Mouse (Mus musculus) embryonic facial prominence, embryonic 14.5 days (tissue): ENCODE data around the gene Sec1. TPM values are rescaled to one million over a fixed set of nuclear protein-coding genes. Genes with fewer than 3 reads are reported as not detected.

ENCODE experiments used
- ATAC-seq: fragments of 200-750 bp; cut with Nextera tagmentation; 2 replicates; pipeline ENCODE4 v1.8.0; 2017; ENCODE audit warnings: low read depth, moderate number of reproducible peaks, moderate TSS enrichment
- DNase-seq: peaks from one replicate; pipeline ENCODE4 v3.0.0-alpha.2; 2015; ENCODE audit warnings: low spot score
- H3K27ac ChIP-seq: fragments of 300-500 bp; sonication (generic); replicated peaks from 2 replicates; pipeline ENCODE4 v1.5.1; 2014; ENCODE audit warnings: low read depth, mild to moderate bottlenecking, low read length, moderate library complexity
- H3K27me3 ChIP-seq: fragments of 300-500 bp; sonication (generic); replicated peaks from 2 replicates; pipeline ENCODE4 v1.6.1; 2014; ENCODE audit warnings: low read length; ENCODE audit not compliant: control insufficient read depth, insufficient read depth
- H3K36me3 ChIP-seq: fragments of 300-500 bp; sonication (generic); 2 replicates; pipeline ENCODE4 v1.6.1; 2014; ENCODE audit warnings: low read length, mixed read lengths; ENCODE audit not compliant: control insufficient read depth, insufficient read depth
- H3K4me1 ChIP-seq: fragments of 300-500 bp; sonication (generic); 2 replicates; pipeline ENCODE4 v1.6.1; 2014; ENCODE audit warnings: antibody characterized with exemption, low read length; ENCODE audit not compliant: control insufficient read depth, insufficient read depth
- H3K4me2 ChIP-seq: fragments of 300-500 bp; sonication (generic); 2 replicates; pipeline ENCODE4 v1.6.1; 2014; ENCODE audit warnings: low read depth, mild to moderate bottlenecking, low read length, moderate library complexity, mixed read lengths
- H3K4me3 ChIP-seq: fragments of 300-500 bp; sonication (generic); 2 replicates; pipeline ENCODE4 v1.5.1; 2014; ENCODE audit warnings: low read depth, mild to moderate bottlenecking, low read length
- H3K9ac ChIP-seq: fragments of 300-500 bp; sonication (generic); 2 replicates; pipeline ENCODE4 v1.6.1; 2014; ENCODE audit warnings: low read depth, mild to moderate bottlenecking, low read length, moderate library complexity, mixed read lengths
- H3K9me3 ChIP-seq: fragments of 300-500 bp; sonication (generic); 2 replicates; pipeline ENCODE4 v1.6.1; 2016; ENCODE audit warnings: low read length; ENCODE audit not compliant: control insufficient read depth
- WGBS: fragments of 180-500 bp; shearing (Covaris S2); extraction: QIAGEN DNeasy Blood & Tissue Kit; methylation state at CpG from one replicate; pipeline ENCODE4 v1.1.7; 2014; 5-methylcytosine and 5-hydroxymethylcytosine counted together
- polyA plus RNA-seq: library from polyadenylated mRNA; unstranded; fragments of >200 nt; fragmentation: Nextera tagmentation; extraction: Ambion mirVana; gene quantifications from 2 replicates; pipeline ENCODE4 v1.2.1, GENCODE M21; 2014

The Sec1 gene
- polyA plus RNA-seq, 1 experiment from 2014 or later, result 2.1 TPM

- Histone ChIP-seq H3K9ac (no peak overlapping the region), H3K4me3 (no peak overlapping the region), H3K27ac (no peak overlapping the region), H3K4me1 (peaks cover 7% of the 10 kb centered on the region; the same call in 1 of the 2 replicates), H3K27me3 (peaks cover 9% of the 10 kb centered on the region; the same call in 1 of the 2 replicates), H3K36me3 (no peaks in the 10 kb centered on the region), H3K9me3 (no peaks in the 10 kb centered on the region), H3K4me2 (no peak overlapping the region)
- WGBS, result 73% methylated on average over 23 of the region's 23 CpGs
- DNase-seq, result no peak
- no peak for ATAC-seq
Measured at GRCm38 (mm10) chr7:45630064-45630907, 63.9 kb downstream of the Sec1 start.

- Histone ChIP-seq H3K4me2 (peak overlapping the region; percentile 98), H3K4me1 (peaks cover 7% of the 10 kb centered on the region; the same call in 1 of the 2 replicates), H3K27me3 (peaks cover 9% of the 10 kb centered on the region; the same call in 1 of the 2 replicates), H3K9me3 (no peaks in the 10 kb centered on the region), H3K36me3 (no peaks in the 10 kb centered on the region), H3K4me3 (peak overlapping the region; percentile 66), H3K9ac (peak overlapping the region; percentile 87), H3K27ac (peak overlapping the region; percentile 76)
- DNase-seq (peak; percentile 93), ATAC-seq (peak; percentile 91)
- WGBS, result 1% methylated on average over 69 of the region's 105 CpGs
Measured at GRCm38 (mm10) chr7:45628364-45629294, 65.6 kb downstream of the Sec1 start.

Other genes with a start within 250 kb of the Sec1 start
- 4,260 and 4,697 TPM in 2 replicates for gene Ftl1, start 234.5 kb downstream of the Sec1 start, polyA plus RNA-seq
- 120 and 132 TPM in 2 replicates for gene Bax, start 227.5 kb downstream of the Sec1 start, polyA plus RNA-seq
- gene Tulp2, start 212.5 kb downstream of the Sec1 start, polyA plus RNA-seq, result 1.2 and 1.5 TPM in 2 replicates
- gene Gm45808, start 207.6 kb downstream of the Sec1 start, polyA plus RNA-seq, result not detected in 2 replicates
- gene Dhdh, start 205.6 kb downstream of the Sec1 start, polyA plus RNA-seq, result 2.5 and 3.2 TPM in 2 replicates
- 209 and 236 TPM in 2 replicates for gene Nucb1, start 184.0 kb downstream of the Sec1 start, polyA plus RNA-seq
- gene Ppp1r15a, start 168.1 kb downstream of the Sec1 start, polyA plus RNA-seq, result 20.7 and 21.9 TPM in 2 replicates
- gene Plekha4, start 168.1 kb downstream of the Sec1 start, polyA plus RNA-seq, result 6.8 and 7.3 TPM in 2 replicates
- 0.77 and 1.0 TPM in 2 replicates for gene Hsd17b14, start 139.5 kb downstream of the Sec1 start, polyA plus RNA-seq
- 50.1 and 51.0 TPM in 2 replicates for gene Bcat2, start 124.2 kb downstream of the Sec1 start, polyA plus RNA-seq
- 0.45 and 1.0 TPM in 2 replicates for gene Fgf21, start 78.9 kb downstream of the Sec1 start, polyA plus RNA-seq
- gene Fut1, start 77.1 kb downstream of the Sec1 start, polyA plus RNA-seq, result 1.3 and 2.1 TPM in 2 replicates
- gene Izumo1, start 72.6 kb downstream of the Sec1 start, polyA plus RNA-seq, result 0.19 and 0.30 TPM in 2 replicates
- gene Rasip1, start 66.9 kb downstream of the Sec1 start, polyA plus RNA-seq, result 10.4 and 11.1 TPM in 2 replicates
- gene Mamstr, start 54.4 kb downstream of the Sec1 start, polyA plus RNA-seq, result 23.3 and 28.8 TPM in 2 replicates
- 1.9 and 2.2 TPM in 2 replicates for gene Fut2, start 28.0 kb downstream of the Sec1 start, polyA plus RNA-seq
- 3.4 and 3.7 TPM in 2 replicates for gene Ntn5, start 10.4 kb downstream of the Sec1 start, polyA plus RNA-seq
- gene Car11, start 5.4 kb upstream of the Sec1 start, polyA plus RNA-seq, result 7.9 and 8.9 TPM in 2 replicates
- 3.4 and 4.7 TPM in 2 replicates for gene Dbp, start 10.7 kb upstream of the Sec1 start, polyA plus RNA-seq
- 1,174 and 1,204 TPM in 2 replicates for gene Rpl18, start 21.1 kb upstream of the Sec1 start, polyA plus RNA-seq
- gene Sphk2, start 23.6 kb upstream of the Sec1 start, polyA plus RNA-seq, result 24.0 and 25.6 TPM in 2 replicates
- gene Fam83e, start 26.8 kb upstream of the Sec1 start, polyA plus RNA-seq, result 0.36 and 0.39 TPM in 2 replicates
- not detected in 2 replicates for gene Spaca4, start 31.4 kb upstream of the Sec1 start, polyA plus RNA-seq
- gene Lmtk3, start 89.3 kb upstream of the Sec1 start, polyA plus RNA-seq, result 0.67 and 1.5 TPM in 2 replicates
- 14.2 and 16.3 TPM in 2 replicates for gene Sult2b1, start 90.3 kb upstream of the Sec1 start, polyA plus RNA-seq
- gene Cyth2, start 120.2 kb upstream of the Sec1 start, polyA plus RNA-seq, result 96.4 and 106 TPM in 2 replicates
- 1.4 and 2.2 TPM in 2 replicates for gene Kcnj14, start 130.4 kb upstream of the Sec1 start, polyA plus RNA-seq
- 53.9 and 60.5 TPM in 2 replicates for gene Grwd1, start 136.5 kb upstream of the Sec1 start, polyA plus RNA-seq
- gene Kdelr1, start 178.4 kb upstream of the Sec1 start, polyA plus RNA-seq, result 147 and 155 TPM in 2 replicates
- 0.63 and 1.0 TPM in 2 replicates for gene Grin2d, start 184.0 kb upstream of the Sec1 start, polyA plus RNA-seq
- 0.68 and 0.87 TPM in 2 replicates for gene Syngr4, start 202.3 kb upstream of the Sec1 start, polyA plus RNA-seq
- gene Tmem143, start 202.5 kb upstream of the Sec1 start, polyA plus RNA-seq, result 3.9 and 5.8 TPM in 2 replicates
- 298 and 316 TPM in 2 replicates for gene Emp3, start 227.0 kb upstream of the Sec1 start, polyA plus RNA-seq
- gene Ccdc114, start 229.7 kb upstream of the Sec1 start, polyA plus RNA-seq, result 3.7 and 5.0 TPM in 2 replicates